Mouse (Mus musculus) kidney, adult 18-20 months (tissue): ENCODE results near the gene Nnmt.

Source experiments
- DNase-seq: peaks from one replicate; pipeline ENCODE4 v3.0.0; 2021

The Nnmt gene

GRCm38 (mm10) chr9:48604939-48605598 lies at the start of gene Nnmt:
Nnmt (minus strand) TSS chr9:48605153.
- DNase-seq: peak; percentile 25

GRCm38 (mm10) chr9:48654730-48655129 lies 49.8 kb upstream of the Nnmt start:
- no peak for DNase-seq

GRCm38 (mm10) chr9:48653399-48654070 lies 48.6 kb upstream of the Nnmt start:
- DNase-seq: no peak

- no peak for DNase-seq
Measured at GRCm38 (mm10) chr9:48652026-48652425, 47.1 kb upstream of the Nnmt start.

DNA sequence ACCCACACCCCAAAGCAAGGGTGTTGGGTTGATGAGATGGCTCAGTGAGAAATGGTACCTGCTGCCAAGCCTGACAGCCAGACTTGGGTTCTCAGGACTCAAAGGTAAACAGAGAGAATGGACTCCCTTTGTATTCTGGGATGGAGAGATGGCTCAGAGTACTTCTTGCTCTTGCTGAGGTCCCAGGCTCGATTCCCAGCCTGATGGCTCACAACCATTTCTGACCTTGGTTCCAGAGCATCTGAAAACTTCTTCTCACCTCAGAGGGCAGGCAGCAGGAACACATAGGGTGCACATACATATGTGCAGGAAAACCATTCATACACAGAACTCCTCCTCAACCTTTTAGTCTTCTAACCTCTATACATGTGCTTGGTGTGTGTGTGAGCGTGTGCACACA lies 45.9 kb upstream of the Nnmt start:
- DNase-seq: no peak

DNA sequence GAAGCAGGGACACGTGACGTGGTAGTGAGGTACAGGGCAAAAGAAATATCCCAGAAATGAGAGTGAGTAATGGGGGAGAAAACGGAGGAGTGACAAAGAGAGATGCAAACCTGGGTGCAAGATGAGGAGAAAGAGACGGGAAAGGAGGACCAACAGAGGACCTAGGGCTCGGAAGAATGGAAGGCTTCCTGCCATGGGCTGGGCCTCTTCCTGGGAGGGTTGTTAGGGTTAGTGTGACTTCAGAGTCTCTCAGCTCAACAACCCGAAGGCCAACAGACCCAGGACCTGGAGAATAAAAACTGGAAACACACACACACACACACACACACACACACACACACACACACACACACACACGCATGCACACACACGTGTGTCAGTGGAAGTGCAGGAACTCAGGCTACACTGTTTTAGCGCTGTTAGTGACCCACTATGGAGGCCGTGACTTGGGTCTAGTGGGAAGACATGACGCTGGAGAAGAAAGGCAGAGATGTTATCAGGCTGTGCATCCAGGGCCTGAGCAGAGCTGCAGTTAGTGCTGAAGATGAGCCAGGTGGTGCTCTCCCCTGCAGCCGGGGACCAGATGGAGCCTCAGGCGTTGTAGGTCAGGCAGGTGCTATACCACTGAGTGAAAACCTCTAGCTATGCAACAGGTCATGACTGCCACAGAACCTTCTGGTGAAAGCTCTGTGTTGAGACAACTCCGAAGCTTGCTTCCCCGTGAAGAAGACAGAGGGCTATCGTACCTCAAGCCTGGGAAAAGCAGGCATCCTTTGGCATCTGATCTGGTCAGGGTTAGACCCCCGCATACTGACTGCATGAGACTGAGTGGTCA lies 45.1 kb upstream of the Nnmt start:
- peak; percentile 24 for DNase-seq

DNA sequence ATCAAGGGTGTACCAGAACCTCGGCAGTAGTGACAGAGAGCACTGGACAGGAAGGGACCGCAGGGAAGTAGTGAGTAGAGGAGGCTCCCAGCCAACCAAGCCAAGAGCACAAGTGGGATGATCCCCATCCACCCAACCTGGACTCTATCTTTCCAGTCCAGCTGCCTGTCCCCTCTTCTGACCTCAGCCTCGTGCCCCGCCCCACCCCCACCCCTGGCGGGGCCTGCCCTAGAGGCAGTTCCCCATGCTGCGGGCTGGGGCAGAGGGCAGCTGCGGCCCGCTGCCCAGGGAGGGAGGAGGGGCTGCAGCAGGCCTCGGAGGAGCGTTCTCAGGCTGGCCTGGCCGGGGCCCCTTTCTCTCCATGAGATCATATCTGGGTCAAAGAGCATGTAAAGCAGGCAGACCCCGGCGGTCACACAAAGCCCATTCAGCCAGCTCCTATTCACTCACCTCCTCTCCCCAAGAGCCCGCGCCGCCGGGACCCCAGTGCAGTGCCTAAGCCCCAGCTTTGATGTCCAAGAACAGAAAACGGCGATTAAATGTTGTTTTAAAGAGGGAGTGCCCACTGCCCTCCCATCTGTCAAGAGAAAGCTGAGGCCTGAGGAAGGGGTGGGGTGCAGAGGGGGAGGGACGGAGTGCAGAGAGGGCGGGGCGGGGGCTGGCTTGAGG lies 44.3 kb upstream of the Nnmt start:
- DNase-seq: peak; percentile 71

- peak; percentile 30 for DNase-seq
Measured at GRCm38 (mm10) chr9:48648285-48649097, 43.5 kb upstream of the Nnmt start.

DNA sequence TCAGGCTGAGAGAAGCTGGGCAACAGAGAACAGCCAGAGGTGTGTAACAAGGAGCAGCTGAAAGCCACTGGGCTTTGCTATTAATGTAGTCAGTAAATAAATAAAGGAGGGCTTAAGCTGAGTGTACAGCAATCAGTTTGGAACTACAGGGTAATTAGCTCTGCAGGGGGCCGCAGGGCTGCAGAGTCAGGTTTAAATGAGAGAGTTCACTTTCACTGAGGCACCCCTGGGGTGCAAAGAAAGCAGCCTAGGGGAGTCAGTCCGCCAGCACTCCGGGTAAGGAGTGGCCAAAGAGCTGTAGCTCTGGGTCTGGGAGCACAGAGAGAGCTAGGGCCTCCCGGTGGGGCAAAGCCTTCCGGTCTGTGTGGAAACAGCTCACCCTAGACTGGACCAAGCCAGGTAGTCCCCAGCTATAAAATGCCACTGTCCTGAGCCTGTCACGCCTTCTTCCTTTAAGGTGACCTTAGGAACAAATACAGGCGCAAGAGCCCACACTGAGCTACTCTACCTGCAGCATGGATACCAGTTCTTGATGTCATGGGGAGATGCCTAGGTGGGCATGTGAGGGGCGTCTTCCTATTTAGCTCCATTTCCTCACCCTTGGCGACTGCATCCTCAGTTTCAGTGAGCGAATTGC lies 42.8 kb upstream of the Nnmt start:
- peak; percentile 55 for DNase-seq

GRCm38 (mm10) chr9:48646781-48647647 lies 42.1 kb upstream of the Nnmt start:
- peak; percentile 50 for DNase-seq

DNA sequence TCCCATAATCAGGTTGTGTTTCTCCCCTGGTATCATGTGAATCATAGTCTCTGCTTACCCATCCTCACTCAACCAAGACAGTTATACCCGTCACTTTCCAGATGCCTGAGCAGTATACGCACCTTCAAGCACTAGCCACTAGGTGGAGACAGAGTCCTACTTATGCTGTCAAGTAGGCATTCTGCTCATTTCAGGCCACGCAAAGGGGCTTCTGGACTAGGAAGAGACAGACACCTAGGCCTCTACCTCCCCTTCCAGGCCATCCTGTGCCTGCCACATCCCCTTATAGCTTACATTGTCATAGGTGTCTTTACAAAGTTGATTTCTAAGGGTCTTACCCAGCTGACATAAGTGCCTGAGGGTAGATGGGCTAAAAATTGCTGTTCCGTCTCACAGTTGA lies 41.3 kb upstream of the Nnmt start:
- DNase-seq: peak; percentile 78

- no peak for DNase-seq
Measured at GRCm38 (mm10) chr9:48645648-48646126, 40.7 kb upstream of the Nnmt start.

DNA sequence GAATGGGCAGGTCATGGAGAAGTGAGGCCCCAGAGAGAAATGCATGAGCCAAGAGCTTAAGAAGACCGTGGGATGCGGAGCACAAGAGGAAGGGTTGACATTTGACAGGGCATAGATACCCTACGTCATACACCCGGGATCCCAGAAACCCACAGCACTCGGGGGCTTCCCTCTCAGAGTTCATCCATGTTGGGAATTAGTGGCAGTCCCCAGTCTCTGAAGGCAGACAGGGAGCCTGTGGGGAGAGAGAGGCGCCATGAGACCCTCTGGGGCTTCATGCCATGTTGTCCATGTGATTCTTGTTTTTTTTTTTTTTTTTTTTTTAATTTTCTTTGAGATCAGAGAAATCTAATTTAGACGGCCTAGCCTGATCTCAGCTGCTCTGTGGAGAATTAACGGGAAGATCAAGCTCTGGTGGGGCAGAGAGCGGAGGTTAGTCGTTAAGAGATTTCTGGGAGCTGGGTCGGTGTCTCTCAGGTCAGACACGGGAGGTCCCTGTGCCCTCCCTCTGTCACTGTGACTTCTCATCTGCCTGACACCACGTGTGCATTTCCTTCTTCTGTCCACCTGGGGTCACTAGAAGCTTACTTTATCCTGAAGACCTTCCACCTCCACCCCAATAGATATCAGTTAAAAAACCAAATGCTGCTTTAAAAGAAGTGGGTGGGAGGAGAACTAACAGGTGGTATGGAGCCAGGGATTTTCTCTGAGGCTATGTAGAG lies 40.1 kb upstream of the Nnmt start:
- peak; percentile 48 for DNase-seq

- DNase-seq: no peak
Measured at GRCm38 (mm10) chr9:48644376-48644775, 39.4 kb upstream of the Nnmt start.

DNA sequence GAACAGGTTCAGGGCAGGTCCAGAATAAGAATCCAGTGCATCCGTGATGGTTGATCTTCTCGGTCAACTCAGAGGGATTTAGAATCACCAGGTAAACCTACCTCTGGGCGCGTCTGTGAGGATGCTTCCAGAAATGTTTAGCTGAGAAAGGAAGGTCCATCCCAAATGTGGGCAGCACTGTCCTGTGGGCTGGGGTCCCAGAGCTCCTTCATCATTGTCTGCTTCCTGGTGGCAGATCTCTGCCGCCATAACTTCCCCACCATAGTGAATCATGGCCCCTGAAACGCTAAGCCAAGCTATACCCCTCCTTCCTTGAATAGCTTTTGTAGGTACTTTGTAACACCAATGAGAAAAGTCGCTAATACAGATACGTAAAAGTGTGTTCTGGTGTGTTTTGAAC lies 36.7 kb upstream of the Nnmt start:
- DNase-seq: no peak

- DNase-seq: no peak
Measured at GRCm38 (mm10) chr9:48640881-48641280, 35.9 kb upstream of the Nnmt start.

- peak; percentile 2 for DNase-seq
Measured at GRCm38 (mm10) chr9:48638176-48638803, 33.3 kb upstream of the Nnmt start.

DNA sequence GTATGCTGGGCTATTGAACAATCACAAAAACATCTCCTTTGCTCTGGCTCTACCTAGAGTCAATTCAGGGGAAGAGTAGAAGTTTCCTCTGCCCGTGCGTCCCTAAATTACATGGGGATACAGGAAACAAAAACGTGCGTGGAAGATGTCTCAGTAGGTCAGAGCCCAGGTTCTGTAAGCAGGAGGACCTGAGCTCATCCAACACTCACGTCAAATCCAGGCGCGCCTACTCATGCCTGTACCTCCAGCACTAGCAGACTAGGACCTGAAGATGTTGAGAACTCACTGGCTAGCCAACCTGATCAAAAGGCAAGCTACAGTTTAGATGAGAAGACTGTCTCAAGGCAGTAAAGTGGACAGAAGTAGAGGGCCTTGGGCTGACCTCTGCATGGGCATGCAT lies 32.2 kb upstream of the Nnmt start:
- DNase-seq: peak; percentile 1

DNA sequence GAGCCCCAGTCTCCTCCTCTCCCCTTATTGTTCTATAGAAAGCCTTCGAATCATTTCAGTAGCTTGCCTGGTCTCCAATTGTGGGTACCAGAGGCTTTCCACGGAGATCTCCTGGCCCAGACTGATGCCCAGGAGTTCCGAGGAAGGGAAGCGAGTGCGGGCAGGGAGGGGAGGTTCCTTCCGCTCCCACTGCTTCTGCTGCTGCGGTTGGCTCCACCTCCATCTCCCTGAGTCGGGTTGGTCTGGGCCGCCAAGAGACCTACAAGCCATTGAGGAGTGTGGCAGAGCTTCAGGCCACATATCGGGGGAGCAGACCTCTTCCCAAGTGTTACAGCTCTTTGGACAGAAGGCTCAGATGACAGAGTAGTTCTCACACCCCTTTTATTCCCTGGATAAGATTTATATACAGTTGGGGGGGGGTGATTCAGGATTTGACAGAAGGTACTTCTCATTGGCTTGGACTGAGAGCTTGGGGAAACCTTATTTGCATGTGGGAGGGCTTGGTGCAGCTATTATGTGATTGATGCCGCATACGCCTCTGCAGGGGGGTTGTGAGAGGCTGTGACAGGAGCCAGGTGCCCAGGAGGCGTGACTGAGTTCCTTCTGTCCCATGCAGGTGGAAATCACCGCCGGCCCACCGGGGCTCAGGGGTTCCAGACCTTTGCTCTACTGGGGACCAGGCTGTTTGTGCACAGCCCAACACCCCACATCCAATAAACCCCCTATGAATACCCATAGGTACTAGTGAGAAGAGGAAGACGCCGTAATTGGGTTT lies 30.8 kb upstream of the Nnmt start:
- peak; percentile 1 for DNase-seq
